Mouse (Mus musculus) megakaryocyte, embryonic 14.5 days (primary cell): ENCODE measurements around the gene Gm10340.
"Not testable (repeated sequence)": the region's sequence is repeated elsewhere in the genome, so short reads cannot be mapped to it uniquely, and the experiment has no call there.

Experiments
- FLI1 ChIP-seq: IDR thresholded peaks from 2 replicates; pipeline ENCODE4 v1.6.1; 2012; ENCODE audit warnings: low read length, inconsistent platforms, mixed read lengths
- GATA1 ChIP-seq: IDR thresholded peaks from 3 replicates; pipeline ENCODE4 v1.6.1; 2012; ENCODE audit warnings: mixed read lengths, low read length, inconsistent platforms, borderline replicate concordance

- not testable (repeated sequence) for TF ChIP-seq FLI1, GATA1
Observed at GRCm38 (mm10) chr14:3187955-3188354, 54.2 kb downstream of the Gm10340 start, which contains the start of gene Gm5795.
